Mouse (Mus musculus) right cerebral cortex, postnatal 14 days (tissue): Measurements from ENCODE around the gene Slc2a3.
"Not testable (repeated sequence)": the region's sequence is repeated elsewhere in the genome, so short reads cannot be mapped to it uniquely, and the experiment has no call there.

Source experiments
- DNase-seq: peaks from one replicate; pipeline ENCODE4 v3.0.0; 2022

The Slc2a3 gene

DNA sequence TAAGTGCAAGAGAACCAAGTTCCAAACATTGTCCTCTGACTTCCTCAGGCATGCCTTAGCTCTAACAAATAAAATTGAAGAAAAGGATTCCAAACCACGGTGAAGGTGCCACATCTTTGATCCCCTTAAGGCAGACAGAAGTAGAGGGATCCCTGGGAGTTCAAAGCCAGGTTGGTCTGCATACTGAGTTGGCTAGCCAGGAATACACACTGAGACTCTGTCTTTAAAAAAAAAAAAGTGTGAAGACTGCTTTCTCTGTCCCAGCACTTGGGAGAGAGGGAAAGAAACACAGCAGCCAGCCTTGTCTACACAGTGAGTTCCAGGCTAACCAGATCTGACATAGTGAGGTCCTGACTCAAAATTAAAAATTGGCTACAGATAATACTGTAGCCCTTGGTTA lies 97.7 kb downstream of the Slc2a3 start:
- DNase-seq = no peak

DNA sequence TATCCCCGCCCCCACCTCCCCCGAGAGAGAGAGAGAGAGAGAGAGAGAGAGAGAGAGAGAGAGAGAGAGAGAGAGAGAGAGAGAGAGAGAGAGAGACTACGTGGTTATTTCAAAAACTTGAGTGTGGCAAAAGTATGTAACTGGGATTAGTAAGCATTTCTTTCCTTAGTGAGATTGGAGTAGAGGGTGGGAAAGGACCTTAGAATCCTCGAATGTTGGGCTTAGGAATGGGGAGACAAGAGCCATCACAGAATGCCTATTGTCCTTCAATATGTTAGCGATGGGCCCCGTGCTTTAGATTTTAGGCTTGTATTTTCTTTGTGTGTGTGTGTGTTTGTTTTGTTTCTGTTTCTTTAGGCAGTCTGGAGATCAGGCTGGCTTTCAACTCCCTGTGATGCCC lies 98.2 kb downstream of the Slc2a3 start:
- DNase-seq = no peak

DNA sequence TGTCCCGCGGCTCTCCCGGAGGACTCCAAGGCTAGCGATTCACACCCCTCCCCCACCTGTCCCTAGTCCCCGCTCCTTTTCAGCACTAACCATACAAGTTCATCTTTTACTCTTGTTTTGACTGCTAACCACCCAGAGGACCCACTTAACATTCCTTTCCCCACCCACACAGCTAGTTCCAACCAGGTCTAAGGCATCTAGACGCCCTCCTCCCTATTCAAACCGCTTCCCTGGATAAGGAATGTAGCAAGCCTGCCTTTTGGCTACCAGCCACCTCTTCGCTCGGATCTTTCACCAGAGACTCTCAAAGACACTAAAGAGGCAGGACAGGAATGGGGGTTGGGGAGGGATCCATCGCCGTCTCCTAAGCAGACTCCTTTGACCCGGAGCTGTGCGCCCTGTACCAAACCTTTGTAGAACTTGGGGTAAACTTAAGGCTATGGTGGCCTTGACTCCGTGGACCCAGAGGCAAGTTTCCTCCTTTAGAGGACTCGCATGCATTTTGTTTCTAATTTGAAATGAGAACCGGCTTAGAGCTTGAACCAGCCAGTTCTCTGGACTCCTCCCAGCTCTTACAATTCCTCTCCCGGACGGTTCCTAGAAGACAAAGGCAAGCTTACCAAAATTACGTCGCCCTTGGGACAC lies 98.8 kb downstream of the Slc2a3 start:
- peak; percentile 43 for DNase-seq

DNA sequence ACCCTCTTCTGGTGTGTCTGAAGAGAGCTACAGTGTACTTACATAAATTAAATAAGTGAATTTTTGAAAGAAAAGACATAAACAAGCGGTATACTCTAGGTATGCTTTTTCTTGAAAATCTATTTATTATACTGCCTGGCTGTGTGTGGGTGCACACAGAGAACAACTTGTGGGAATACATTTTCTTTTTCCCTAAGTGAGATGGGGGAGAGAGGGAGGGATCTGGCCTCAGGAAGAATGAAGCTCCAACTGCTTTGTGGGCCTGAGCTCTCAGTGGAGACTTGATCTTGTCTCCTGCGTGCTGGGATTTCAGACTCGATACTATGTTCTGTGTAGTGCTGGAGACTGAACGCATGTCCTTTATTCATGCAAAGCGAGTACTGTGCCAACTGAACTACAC lies 99.6 kb downstream of the Slc2a3 start:
- DNase-seq = no peak

DNA sequence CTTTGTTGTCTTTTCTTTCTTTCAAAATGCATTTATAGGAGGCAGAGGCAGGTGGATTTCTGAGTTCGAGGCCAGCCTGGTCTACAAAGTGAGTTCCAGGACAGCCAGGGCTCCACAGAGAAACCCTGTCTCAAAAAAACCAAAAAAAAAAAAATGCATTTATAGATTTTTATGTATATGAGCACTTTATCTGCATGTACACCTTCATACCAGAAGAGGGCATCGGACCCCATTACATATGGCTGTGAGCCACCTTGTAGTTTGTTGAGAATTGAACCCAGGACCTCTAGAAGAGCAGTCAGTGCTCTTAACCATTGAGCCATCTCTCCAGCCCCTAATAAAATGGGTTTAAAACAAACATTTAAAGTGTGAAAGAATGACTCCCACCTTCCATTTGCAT lies 101.8 kb downstream of the Slc2a3 start:
- DNase-seq = not testable (repeated sequence)

DNA sequence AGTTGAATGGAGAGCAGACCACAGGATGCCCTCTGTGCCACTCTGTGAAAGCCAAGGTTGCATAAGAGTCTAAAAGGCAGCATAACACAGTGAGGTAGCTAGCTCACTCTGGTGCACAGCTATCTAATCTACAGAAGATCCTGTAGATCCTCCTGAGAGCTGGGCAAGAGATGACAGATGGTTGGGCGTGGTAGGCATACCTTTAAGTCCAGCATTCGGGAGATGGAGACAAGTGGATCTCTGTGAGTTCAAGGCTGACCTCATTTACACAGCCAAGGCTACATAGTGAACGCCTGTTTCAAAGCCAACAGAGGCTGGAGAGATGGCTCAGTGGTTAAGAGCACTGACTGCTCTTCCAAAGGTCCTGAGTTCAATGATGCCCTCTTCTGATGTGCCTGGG lies 106.0 kb downstream of the Slc2a3 start:
- no peak for DNase-seq

DNA sequence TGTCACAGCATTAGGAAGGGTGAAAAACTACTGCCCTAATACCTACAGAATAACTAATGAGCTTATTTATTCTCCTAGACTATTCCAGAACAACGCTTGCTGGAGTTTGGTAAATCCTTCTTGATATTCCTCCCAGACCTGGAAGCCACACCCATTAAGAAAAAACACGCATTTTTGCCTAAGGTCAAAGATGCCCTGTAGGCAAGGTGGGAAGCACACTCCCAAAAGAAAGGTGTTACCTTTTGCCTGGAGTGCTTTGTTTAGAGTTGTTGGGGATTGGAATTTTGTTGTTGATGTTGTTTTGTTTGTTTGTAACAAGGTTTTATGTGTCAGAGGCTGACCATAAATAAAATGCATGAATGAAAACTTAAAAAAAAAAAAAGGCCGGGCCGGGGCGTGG lies 111.4 kb downstream of the Slc2a3 start:
- no peak for DNase-seq

DNA sequence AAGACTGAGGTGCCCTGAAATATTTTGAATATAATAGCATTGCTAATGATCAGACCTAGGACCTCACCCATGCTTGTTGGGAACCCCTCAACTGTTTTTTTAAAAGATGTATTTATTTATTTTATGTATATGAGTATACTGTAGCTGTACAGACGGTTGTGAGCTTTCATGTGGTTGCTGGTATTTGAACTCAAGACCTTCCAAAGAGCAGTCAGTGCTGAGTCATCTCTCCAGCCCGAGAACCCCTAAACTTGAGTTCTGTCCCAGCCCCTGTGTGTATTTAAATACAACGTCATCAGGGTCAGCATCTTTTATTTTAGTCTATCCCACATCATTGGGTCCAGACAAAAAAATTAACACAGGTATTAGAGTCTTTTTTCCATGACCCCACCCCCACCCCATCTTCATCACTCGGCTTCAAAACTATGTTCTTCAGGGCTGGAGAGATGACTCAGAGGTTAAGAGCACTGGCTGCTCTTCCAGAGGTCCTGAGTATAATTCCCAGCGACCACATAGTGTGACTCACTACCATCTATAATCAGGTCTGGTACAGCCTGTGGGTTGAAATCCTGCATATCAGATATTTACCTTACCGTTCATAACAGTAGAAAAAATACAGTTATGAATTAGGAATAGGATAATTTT lies 111.9 kb downstream of the Slc2a3 start:
- DNase-seq = no peak

DNA sequence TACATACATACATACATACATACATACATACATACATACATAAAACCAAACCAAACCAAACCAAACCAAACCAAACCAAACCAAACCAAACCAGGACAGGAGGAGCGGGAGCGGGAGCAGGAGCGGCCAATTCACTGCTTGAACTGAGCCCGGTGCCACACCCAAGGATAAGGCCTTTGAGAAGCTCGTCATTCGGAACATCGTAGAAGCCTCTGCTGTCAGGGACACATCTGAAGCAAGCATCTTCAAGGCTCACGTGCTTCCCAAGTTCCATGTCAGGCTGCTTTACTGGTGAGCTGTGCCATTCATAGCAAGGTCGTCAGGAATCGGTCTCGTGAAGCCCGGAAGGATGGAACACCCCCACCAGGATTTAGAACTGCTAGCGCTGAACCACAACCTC lies 114.7 kb downstream of the Slc2a3 start:
- DNase-seq = no peak

DNA sequence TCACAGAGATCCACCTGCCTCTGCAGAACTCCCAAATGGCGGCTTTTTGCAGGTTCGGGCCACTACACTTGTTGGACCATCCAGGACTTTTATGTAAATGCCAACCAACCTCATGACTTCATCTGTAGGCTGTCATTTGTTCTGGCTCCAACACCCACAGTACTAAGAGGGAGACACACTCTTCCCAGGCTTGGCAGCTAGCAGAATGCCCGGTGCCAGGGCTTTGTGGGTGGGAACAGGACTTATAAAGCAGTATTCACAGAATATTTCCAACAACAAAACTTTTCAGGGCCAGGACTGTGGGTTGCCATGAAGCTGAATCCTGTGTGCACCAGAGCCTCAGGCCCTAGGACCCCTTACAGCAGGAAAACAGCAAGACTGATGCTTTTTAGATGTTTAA lies 118.8 kb downstream of the Slc2a3 start:
- peak; percentile 42 for DNase-seq
